Mouse (Mus musculus) embryonic fibroblast, embryonic 13.5 days (primary cell): Measurements from ENCODE around the gene Adam19.

Experiments used
- CTCF ChIP-seq: IDR thresholded peaks from 2 replicates; pipeline ENCODE4 v1.5.1; 2011; ENCODE audit warnings: mild to moderate bottlenecking, control low read depth, low read length, moderate library complexity, borderline replicate concordance; ENCODE audit not compliant: insufficient read depth
- POLR2A ChIP-seq: IDR thresholded peaks from 2 replicates; pipeline ENCODE4 v1.6.1; 2011; ENCODE audit warnings: low read depth, mild to moderate bottlenecking, control low read depth, low read length, moderate library complexity

DNA sequence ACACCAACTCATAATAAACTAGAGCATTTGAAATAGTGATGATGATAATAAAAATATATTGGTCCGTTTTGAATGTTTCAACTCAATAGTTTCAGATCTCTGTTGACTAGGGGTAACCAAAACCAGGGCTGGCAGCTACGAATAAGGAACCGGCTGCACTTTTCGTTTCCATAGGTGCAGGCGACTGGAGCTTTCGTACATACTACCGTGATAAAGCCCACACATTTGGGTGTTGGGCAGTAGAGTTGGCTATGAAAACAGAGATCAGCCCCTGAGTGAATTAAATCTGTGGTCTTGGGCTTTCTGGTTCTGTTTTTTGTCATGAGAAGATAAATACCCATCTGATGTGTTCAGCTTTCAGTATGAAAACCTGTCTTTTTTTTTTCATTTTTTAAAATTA, 70.5 kb downstream of the Adam19 start:
- TF ChIP-seq CTCF (no peak), POLR2A (no peak)
